Mouse (Mus musculus): ENCODE results near the gene Pafah1b2.

The Pafah1b2 gene

GRCm38 (mm10) chr9:45981331-45981730, 31.2 kb downstream of the Pafah1b2 start:
- no peak for DNase-seq (ENCODE audit: low spot score in 2 of 2)

- DNase-seq (ENCODE audit: low spot score in 2 of 2) = no peak
These were observed 31.9 kb downstream of the Pafah1b2 start for GRCm38 (mm10) chr9:45980611-45981010.

DNA sequence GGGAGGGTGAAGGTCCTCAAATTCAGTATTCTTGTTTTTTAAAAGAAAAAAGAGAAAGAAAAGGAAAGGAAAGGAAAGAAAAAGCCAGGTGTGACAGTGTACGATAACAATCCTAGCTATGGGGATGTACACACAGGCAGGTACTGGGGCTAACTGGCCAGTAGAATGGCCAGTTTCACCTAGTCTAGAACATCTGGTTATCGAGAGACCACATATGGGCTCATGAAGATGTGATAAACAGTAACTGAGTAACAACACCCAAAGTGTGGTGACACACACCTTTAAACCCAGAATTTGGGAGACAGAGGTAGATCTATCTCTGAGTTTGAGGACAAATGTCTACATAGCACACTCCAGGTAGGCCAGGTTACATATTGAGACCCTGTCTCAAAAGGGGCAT, 32.7 kb downstream of the Pafah1b2 start:
- DNase-seq (ENCODE audit: low spot score in 2 of 2) = no peak

DNA sequence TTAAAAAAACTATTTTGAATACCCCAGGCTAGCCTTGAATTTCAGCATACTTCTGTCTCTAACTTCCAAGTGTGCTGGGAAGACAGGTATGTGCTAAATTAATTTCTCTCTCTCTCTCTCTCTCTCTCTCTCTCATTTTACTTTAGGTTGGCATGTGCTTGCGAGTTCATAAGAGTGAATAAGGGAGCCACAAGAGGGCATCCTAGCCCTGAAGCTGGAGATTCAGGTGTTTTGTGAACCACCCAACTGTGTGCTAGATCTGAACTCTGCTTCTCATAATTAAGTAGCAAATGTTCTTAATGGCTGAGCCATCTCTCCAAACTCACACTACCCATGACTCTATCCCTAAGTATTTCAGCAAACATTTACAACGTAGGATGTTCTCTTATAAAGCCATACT, 35.6 kb downstream of the Pafah1b2 start:
- no peak for DNase-seq (ENCODE audit: low spot score in 2 of 2)

DNA sequence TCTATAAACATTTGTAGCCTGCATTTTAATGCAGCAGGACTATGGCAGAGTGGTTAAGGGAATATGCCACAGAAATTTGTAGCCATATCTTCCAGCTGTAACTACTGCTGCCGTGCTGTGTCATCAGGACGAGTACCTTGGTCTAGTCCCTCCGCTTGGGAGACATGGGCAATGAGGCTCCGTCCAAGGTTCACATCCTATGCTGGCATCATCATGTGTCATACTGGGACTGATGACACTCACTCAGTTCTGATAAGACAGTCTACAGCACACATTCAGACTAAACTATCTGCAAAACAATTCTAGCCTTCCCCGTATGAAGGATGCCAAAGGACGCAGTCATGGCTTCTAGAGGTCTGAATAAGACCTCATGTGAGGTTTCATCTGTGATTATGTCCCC, 48.9 kb downstream of the Pafah1b2 start:
- no peak for DNase-seq (ENCODE audit: low spot score in 2 of 2)

DNA sequence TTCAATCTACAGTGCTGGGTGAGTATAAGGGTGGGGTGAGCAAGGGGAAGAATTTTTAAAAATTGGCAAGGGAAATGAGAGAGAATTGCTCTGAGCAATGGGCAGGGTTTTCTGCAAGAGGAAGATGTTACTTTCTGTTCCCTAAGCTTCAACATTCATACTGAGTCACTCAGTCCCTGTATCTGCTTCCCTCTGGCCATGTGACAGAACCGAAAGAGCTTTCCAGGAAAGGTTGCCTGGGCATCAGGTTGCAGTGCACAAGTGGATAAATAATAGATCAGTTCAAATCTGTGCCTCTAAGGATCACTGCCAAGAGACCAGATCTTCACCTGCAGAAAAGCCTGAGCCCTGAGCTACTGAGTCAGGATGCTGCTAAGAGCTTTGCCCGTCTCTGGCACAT, 50.6 kb downstream of the Pafah1b2 start:
- DNase-seq (ENCODE audit: low spot score in 2 of 2) = no peak

DNA sequence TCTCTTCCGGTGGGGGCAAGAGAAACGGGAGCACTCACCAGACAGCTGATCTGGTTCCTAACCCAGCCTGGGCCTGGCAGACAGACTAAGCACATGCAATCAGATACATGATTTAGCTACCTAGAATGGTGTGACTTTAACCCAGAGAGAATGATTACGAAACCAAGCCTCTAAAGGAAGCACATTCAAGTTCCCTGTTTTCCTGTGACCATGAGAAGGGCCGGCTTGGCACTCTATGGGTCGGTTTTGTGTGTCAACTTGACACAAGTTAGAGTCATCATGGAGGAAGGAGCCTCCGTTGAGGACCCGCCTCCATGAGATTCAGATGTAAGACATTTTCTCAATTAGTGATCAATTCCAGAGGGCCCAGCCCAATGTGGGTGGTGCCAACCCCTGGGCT, 52.8 kb downstream of the Pafah1b2 start:
- no peak for DNase-seq (ENCODE audit: low spot score in 2 of 2)

GRCm38 (mm10) chr9:45958851-45959250, 53.6 kb downstream of the Pafah1b2 start:
- DNase-seq (ENCODE audit: low spot score in 2 of 2) = no peak

DNA sequence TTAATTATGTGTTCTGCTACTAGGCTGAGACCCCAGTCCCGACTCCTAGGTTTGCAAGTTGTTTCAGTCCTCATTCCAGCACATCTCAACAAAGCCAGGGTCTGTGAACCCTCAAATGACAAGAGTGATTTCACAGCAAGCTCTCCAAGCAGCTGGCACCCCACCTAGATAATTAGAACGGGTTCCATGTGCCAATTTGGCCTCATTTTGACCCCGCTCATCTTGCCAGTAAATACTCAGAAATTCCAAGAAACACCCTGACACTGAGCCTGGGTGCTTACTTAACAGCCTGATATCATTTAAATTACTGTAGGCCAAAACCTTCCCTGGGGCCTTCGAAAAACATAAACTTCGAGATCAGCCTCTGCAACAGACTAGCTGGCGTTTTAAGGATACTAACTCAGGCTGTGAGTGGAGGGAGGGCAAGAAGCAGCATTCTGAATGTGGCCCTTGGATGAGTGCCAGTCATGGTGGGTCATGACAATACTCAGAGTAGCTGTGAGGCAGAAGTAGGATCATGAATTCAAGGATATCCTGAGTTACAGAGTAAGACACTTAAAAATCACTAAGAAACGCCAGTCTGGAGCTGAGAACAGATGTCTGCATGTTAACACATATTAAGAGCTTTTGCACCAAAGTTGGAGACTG, 54.3 kb downstream of the Pafah1b2 start:
- DNase-seq (ENCODE audit: low spot score in 2 of 2) = no peak

- peak; percentile 90 to 93 for DNase-seq (ENCODE audit: low spot score in 2 of 2)
These were observed 57.2 kb downstream of the Pafah1b2 start, which contains the start of gene Sidt2 for GRCm38 (mm10) chr9:45955107-45955963. Gene Sidt2, minus strand, starts transcription at chr9:45955258.

DNA sequence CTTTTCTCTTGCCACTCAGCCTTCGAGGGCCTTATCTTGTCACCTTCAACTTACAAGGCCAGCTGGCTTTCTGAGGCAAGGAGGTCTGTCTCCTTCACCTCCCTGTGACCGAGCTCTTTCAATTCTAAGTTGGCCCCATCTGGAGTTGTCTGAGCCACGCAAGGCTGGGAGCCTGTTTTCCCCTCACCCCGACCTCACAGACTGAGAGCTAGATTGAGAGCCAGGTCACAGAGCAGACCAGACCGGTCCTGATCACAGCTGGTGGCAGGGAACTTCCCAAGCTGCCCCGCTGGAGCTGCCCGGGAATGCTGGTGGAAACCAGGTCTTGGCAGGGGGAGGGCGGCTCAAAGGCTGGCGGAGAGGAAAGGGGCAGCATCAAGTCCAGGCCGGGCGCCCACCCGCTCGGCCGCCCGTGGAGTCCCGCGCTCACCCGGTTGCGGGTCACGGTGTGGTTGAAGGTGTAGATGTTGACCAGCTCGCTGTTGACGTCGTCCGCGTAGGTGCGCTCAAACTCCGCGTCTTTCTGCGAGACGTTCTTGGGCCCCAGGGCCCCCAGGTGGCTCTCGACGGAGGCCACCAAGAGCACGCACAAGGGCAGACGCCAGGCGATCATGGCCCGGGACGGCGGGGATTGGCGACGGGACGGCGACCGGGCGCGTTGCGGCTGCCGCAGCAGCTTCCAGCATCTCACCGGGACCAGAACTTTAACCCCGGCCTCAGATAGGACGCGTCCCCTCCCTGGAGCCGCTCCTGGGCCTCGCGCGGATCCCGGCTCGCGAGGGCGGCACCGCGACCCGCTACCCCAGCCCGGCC, 58.0 kb downstream of the Pafah1b2 start:
- peak; percentile 46 to 49 for DNase-seq (ENCODE audit: low spot score in 2 of 2)

- no peak for DNase-seq (ENCODE audit: low spot score in 2 of 2)
These were observed 58.8 kb downstream of the Pafah1b2 start for GRCm38 (mm10) chr9:45953511-45954293.

DNA sequence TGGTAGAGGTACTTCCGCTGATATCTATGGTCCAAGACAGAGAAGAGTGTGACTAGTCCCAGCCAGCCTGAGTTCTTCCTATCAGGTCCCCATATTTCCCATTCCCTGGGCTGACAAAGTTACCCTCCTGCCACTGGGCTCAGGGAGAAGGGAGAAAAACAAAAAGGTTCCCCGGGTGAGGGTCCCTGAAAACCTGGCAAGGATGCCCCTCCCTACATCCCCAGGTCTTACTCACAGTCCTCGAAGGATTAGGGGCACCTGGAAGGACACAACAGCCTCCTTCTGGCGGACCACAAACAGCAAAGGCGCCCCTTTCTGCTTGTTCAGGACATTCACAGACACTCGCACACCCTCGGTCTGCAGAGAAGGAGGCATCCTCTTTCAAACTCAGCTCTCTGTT, 59.6 kb downstream of the Pafah1b2 start:
- DNase-seq (ENCODE audit: low spot score in 2 of 2) = no peak

GRCm38 (mm10) chr9:45952057-45952456, 60.4 kb downstream of the Pafah1b2 start:
- DNase-seq (ENCODE audit: low spot score in 2 of 2) = no peak

GRCm38 (mm10) chr9:45946872-45947183, 65.7 kb downstream of the Pafah1b2 start:
- DNase-seq (ENCODE audit: low spot score in 2 of 2) = no peak

- no peak for DNase-seq (ENCODE audit: low spot score in 2 of 2)
These were observed 66.2 kb downstream of the Pafah1b2 start for GRCm38 (mm10) chr9:45946182-45946871.

DNA sequence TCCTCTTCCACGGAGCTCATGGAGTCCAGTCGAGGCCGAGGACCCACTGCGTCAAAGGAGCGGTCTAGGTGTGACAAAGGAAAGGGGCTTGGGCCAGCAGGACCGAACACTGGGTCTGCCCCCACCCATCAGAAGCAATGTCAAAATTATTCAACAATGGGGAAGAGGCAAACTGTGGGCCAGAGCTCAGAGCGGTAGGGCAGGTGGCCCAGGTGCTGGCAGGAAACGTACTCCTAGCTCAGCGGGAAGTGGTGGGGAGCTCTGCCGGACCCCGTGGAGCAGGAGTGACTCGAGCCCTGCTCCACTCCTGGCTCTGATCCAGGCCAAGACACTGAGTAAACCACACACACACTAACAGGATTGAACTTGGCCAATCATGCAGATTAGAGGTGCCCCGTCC, 66.8 kb downstream of the Pafah1b2 start:
- no peak for DNase-seq (ENCODE audit: low spot score in 2 of 2)

DNA sequence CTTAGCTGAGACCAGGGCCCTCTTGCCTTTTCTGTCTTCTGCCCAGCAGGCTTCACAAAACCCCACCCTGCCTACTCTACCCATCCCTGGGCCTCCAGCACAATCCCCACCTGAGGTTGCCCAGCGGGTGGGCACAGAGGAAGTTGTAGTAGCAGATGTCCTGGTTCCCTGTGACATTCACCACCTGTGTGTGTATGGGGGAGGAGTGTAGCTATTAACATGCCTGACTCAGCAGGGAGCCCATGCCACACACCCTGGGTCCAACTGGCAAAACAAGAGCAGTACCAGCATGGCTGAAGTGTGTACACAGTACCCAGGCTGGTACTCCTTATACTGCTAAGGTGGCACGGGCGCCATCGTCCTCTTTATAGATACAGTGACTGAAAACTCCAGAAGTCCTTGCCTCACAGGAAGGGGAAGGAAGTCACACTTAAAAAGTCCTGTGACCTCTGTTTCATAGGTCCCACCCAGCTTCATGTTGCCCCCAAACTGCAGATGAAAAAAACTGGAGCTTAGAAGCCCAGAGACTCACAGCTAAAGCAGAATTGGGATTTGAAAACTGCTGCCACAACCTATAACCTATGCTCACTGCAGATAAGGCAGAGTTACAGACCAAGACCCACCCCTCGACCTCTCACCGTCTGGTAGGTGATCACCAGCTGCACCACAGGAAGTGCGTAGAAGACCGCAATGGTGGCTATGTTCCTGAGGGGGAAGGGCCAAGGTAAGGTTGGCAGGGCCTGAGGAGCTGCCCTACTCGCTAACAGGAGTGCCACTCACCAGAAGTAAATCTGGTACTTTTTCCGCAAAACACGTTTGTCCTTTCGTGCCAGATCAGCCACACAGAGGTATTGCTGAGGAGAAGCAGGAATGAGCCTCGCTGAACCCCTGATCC, 67.7 kb downstream of the Pafah1b2 start:
- no peak for DNase-seq (ENCODE audit: low spot score in 2 of 2)

- DNase-seq (ENCODE audit: low spot score in 2 of 2) = no peak
These were observed 68.6 kb downstream of the Pafah1b2 start for GRCm38 (mm10) chr9:45943628-45944505.

Data from frontal cortex, postnatal 36 days (tissue).